Mouse (Mus musculus): ENCODE results near the gene Clic3. TPM values are rescaled to one million over a fixed set of nuclear protein-coding genes. Genes with fewer than 3 reads are reported as not detected.
"Not testable (repeated sequence)": the region's sequence is repeated elsewhere in the genome, so short reads cannot be mapped to it uniquely, and the experiment has no call there.

Clic3 gene
- 1.8 and 2.0 TPM in 2 replicates for polyA plus RNA-seq (2015; fragmentation: Nextera tagmentation; extraction: Ambion mirVana)

GRCm38 (mm10) chr2:25456205-25456953, at the start of gene Clic3:
Gene Clic3 (plus strand): TSS chr2:25456838.
- ATAC-seq (ENCODE audit: low FRiP score): no peak
- Histone ChIP-seq H3K4me3 (replicated peaks) (no peak within 1 kb of the TSS), H3K27ac (replicated peaks) (no peak within 1 kb of the TSS), H3K4me1 (peaks cover 20% of the 10 kb centered on the region), H3K36me3 (peaks cover 13% of the 10 kb centered on the region), H3K27me3 (replicated peaks) (no peaks in the 10 kb centered on the region), H3K9me3 (replicated peaks) (no peaks in the 10 kb centered on the region), H3K9ac (replicated peaks) (no peak within 1 kb of the TSS), H3K4me2 (no peak within 1 kb of the TSS)
- 69% methylated on average over 14 of the region's 14 CpGs for WGBS

GRCm38 (mm10) chr2:25408908-25409307, 47.7 kb upstream of the Clic3 start:
- Histone ChIP-seq H3K9ac (replicated peaks) (no peak overlapping the region), H3K36me3 (peaks cover 33% of the 10 kb centered on the region), H3K4me2 (no peak overlapping the region), H3K4me3 (replicated peaks) (no peak overlapping the region), H3K27ac (replicated peaks) (no peak overlapping the region), H3K9me3 (replicated peaks) (no peaks in the 10 kb centered on the region), H3K27me3 (replicated peaks) (no peaks in the 10 kb centered on the region), H3K4me1 (peaks cover 21% of the 10 kb centered on the region)
- WGBS: 87% methylated on average over 10 of the region's 10 CpGs
- ATAC-seq (ENCODE audit: low FRiP score): no peak

- not testable (repeated sequence) for H3K9ac ChIP-seq (replicated peaks); ATAC-seq (ENCODE audit: low FRiP score); H3K4me2 ChIP-seq; H3K27ac ChIP-seq (replicated peaks); H3K9me3 ChIP-seq (replicated peaks); H3K27me3 ChIP-seq (replicated peaks); H3K4me1 ChIP-seq; H3K4me3 ChIP-seq (replicated peaks)
- peaks cover 25% of the 10 kb centered on the region for H3K36me3 ChIP-seq
Observed at GRCm38 (mm10) chr2:25413436-25413835, 43.2 kb upstream of the Clic3 start.

GRCm38 (mm10) chr2:25417426-25417825, 39.2 kb upstream of the Clic3 start:
- Histone ChIP-seq H3K9ac (replicated peaks) (0 out of 2 replicates have a peak overlapping the region, but pooled peaks have one; percentile 10), H3K4me2 (no peak overlapping the region), H3K9me3 (replicated peaks) (no peaks in the 10 kb centered on the region), H3K4me3 (replicated peaks) (no peak overlapping the region), H3K36me3 (peaks cover 6% of the 10 kb centered on the region; the same call in 1 of the 2 replicates), H3K4me1 (peaks cover 6% of the 10 kb centered on the region; the same call in 1 of the 2 replicates), H3K27ac (replicated peaks) (0 out of 2 replicates have a peak overlapping the region, but pooled peaks have one; percentile 33), H3K27me3 (replicated peaks) (no peaks in the 10 kb centered on the region)
- ATAC-seq (ENCODE audit: low FRiP score): no peak
- WGBS: 16% methylated on average over 3 of the region's 3 CpGs

- ATAC-seq (ENCODE audit: low FRiP score): 0 out of 2 replicates have a peak, but pooled peaks have one; percentile 40
- peaks cover 21% of the 10 kb centered on the region for H3K27me3 ChIP-seq (replicated peaks)
- no peak overlapping the region for H3K4me3 ChIP-seq (replicated peaks)
- no peak overlapping the region for H3K9ac ChIP-seq (replicated peaks)
- no peak overlapping the region for H3K4me2 ChIP-seq
- WGBS: 22% methylated on average over 3 of the region's 3 CpGs
- peaks cover 6% of the 10 kb centered on the region; the same call in 1 of the 2 replicates for H3K4me1 ChIP-seq
- no peaks in the 10 kb centered on the region for H3K9me3 ChIP-seq (replicated peaks)
- no peak overlapping the region for H3K27ac ChIP-seq (replicated peaks)
- no peaks in the 10 kb centered on the region for H3K36me3 ChIP-seq
Observed at GRCm38 (mm10) chr2:25421896-25422295, 34.7 kb upstream of the Clic3 start.

- H3K27me3 ChIP-seq (replicated peaks): peaks cover 21% of the 10 kb centered on the region
- no peak within 1 kb of the TSS for H3K4me3 ChIP-seq (replicated peaks)
- no peaks in the 10 kb centered on the region for H3K9me3 ChIP-seq (replicated peaks)
- no peak within 1 kb of the TSS for H3K27ac ChIP-seq (replicated peaks)
- H3K4me2 ChIP-seq: no peak within 1 kb of the TSS
- H3K4me1 ChIP-seq: peaks cover 3% of the 10 kb centered on the region; the same call in 1 of the 2 replicates
- ATAC-seq (ENCODE audit: low FRiP score): no peak
- no peak within 1 kb of the TSS for H3K9ac ChIP-seq (replicated peaks)
- WGBS: 75% methylated on average over 17 of the region's 17 CpGs
- no peaks in the 10 kb centered on the region for H3K36me3 ChIP-seq
Observed at GRCm38 (mm10) chr2:25422587-25423410, 33.8 kb upstream of the Clic3 start, which contains the start of gene Fut7. Gene Fut7 (plus strand): TSS chr2:25423267.

- peaks cover 21% of the 10 kb centered on the region for H3K27me3 ChIP-seq (replicated peaks)
- no peak overlapping the region for H3K4me3 ChIP-seq (replicated peaks)
- H3K27ac ChIP-seq (replicated peaks): no peak overlapping the region
- H3K4me1 ChIP-seq: peaks cover 8% of the 10 kb centered on the region
- H3K9ac ChIP-seq (replicated peaks): no peak overlapping the region
- H3K9me3 ChIP-seq (replicated peaks): no peaks in the 10 kb centered on the region
- 71% methylated on average over 1 of the region's 1 CpGs for WGBS
- H3K36me3 ChIP-seq: no peaks in the 10 kb centered on the region
- no peak overlapping the region for H3K4me2 ChIP-seq
- ATAC-seq (ENCODE audit: low FRiP score): no peak
Observed at GRCm38 (mm10) chr2:25423626-25424025, 33.0 kb upstream of the Clic3 start.

GRCm38 (mm10) chr2:25425481-25425880, 31.2 kb upstream of the Clic3 start:
- ATAC-seq (ENCODE audit: low FRiP score): no peak
- Histone ChIP-seq H3K27ac (replicated peaks) (no peak overlapping the region), H3K9me3 (replicated peaks) (no peaks in the 10 kb centered on the region), H3K4me1 (peaks cover 24% of the 10 kb centered on the region), H3K27me3 (replicated peaks) (peaks cover 21% of the 10 kb centered on the region), H3K4me3 (replicated peaks) (no peak overlapping the region), H3K9ac (replicated peaks) (0 out of 2 replicates have a peak overlapping the region, but pooled peaks have one; percentile 1), H3K36me3 (no peaks in the 10 kb centered on the region), H3K4me2 (no peak overlapping the region)
- WGBS: 48% methylated on average over 27 of the region's 27 CpGs

GRCm38 (mm10) chr2:25426721-25427191, 29.9 kb upstream of the Clic3 start:
- Histone ChIP-seq H3K4me1 (peaks cover 36% of the 10 kb centered on the region), H3K9me3 (replicated peaks) (no peaks in the 10 kb centered on the region), H3K9ac (replicated peaks) (no peak overlapping the region), H3K4me3 (replicated peaks) (no peak overlapping the region), H3K4me2 (no peak overlapping the region), H3K27me3 (replicated peaks) (peaks cover 21% of the 10 kb centered on the region), H3K27ac (replicated peaks) (no peak overlapping the region), H3K36me3 (no peaks in the 10 kb centered on the region)
- WGBS: 37% methylated on average over 5 of the region's 5 CpGs
- ATAC-seq (ENCODE audit: low FRiP score): no peak

GRCm38 (mm10) chr2:25427256-25427655, 29.4 kb upstream of the Clic3 start:
- whole genome bisulfite sequencing: 92% methylated on average over 5 of the region's 5 CpGs
- Histone ChIP-seq H3K9me3 (replicated peaks) (no peaks in the 10 kb centered on the region), H3K9ac (replicated peaks) (no peak overlapping the region), H3K27me3 (replicated peaks) (peaks cover 21% of the 10 kb centered on the region), H3K36me3 (no peaks in the 10 kb centered on the region), H3K4me1 (peaks cover 38% of the 10 kb centered on the region), H3K4me2 (no peak overlapping the region), H3K27ac (replicated peaks) (no peak overlapping the region), H3K4me3 (replicated peaks) (no peak overlapping the region)
- ATAC-seq (ENCODE audit: low FRiP score): no peak

- peaks cover 8% of the 10 kb centered on the region; the same call in 1 of the 2 replicates for H3K36me3 ChIP-seq
- H3K9me3 ChIP-seq (replicated peaks): no peaks in the 10 kb centered on the region
- H3K27me3 ChIP-seq (replicated peaks): peaks cover 10% of the 10 kb centered on the region
- H3K4me1 ChIP-seq: peaks cover 41% of the 10 kb centered on the region
- ATAC-seq (ENCODE audit: low FRiP score): peak; percentile 91
- H3K4me2 ChIP-seq: peak within 1 kb of the TSS; percentile 79
- peak within 1 kb of the TSS; percentile 86 for H3K9ac ChIP-seq (replicated peaks)
- H3K4me3 ChIP-seq (replicated peaks): peak within 1 kb of the TSS; percentile 79
- H3K27ac ChIP-seq (replicated peaks): peak within 1 kb of the TSS; percentile 91
- WGBS: under 1% methylated on average over 72 of the region's 89 CpGs
Observed at GRCm38 (mm10) chr2:25428442-25429236, 28.0 kb upstream of the Clic3 start, which contains the start of gene Abca2. Gene Abca2 (plus strand): TSS chr2:25428703.
